Mouse (Mus musculus) limb, embryonic 14.5 days (tissue): Measurements from ENCODE around the gene Fam19a5. TPM values are rescaled to one million over a fixed set of nuclear protein-coding genes. Genes with fewer than 3 reads are reported as not detected.

ENCODE experiments used
- ATAC-seq: fragments of 200-750 bp; cut with Nextera tagmentation; 2 replicates; pipeline ENCODE4 v1.8.0; 2017; ENCODE audit warnings: low read depth, moderate number of reproducible peaks, moderate TSS enrichment; ENCODE audit not compliant: low FRiP score
- DNase-seq: peaks from one replicate; pipeline ENCODE4 v3.0.0-alpha.2; 2015; ENCODE audit warnings: low spot score
- H3K27ac ChIP-seq: fragments of 300-500 bp; sonication (generic); replicated peaks from 2 replicates; pipeline ENCODE4 v1.5.1; 2014; ENCODE audit warnings: low read depth, mild to moderate bottlenecking, low read length, moderate library complexity, mixed read lengths
- H3K27me3 ChIP-seq: fragments of 300-500 bp; sonication (generic); 2 replicates; pipeline ENCODE4 v1.6.1; 2014; ENCODE audit warnings: low read length, mixed read lengths; ENCODE audit not compliant: control insufficient read depth, insufficient read depth
- H3K36me3 ChIP-seq: fragments of 300-500 bp; sonication (generic); 2 replicates; pipeline ENCODE4 v1.6.1; 2014; ENCODE audit warnings: mild to moderate bottlenecking, low read length, moderate library complexity, mixed read lengths; ENCODE audit not compliant: control insufficient read depth, insufficient read depth
- H3K4me1 ChIP-seq: fragments of 300-500 bp; sonication (generic); 2 replicates; pipeline ENCODE4 v1.6.1; 2014; ENCODE audit warnings: antibody characterized with exemption, low read length, mixed read lengths; ENCODE audit not compliant: control insufficient read depth, insufficient read depth
- H3K4me2 ChIP-seq: fragments of 300-500 bp; sonication (generic); replicated peaks from 2 replicates; pipeline ENCODE4 v1.6.1; 2014; ENCODE audit warnings: low read depth, mild to moderate bottlenecking, low read length, moderate library complexity; ENCODE audit not compliant: severe bottlenecking
- H3K4me3 ChIP-seq: fragments of 300-500 bp; sonication (generic); replicated peaks from 2 replicates; pipeline ENCODE4 v1.5.1; 2014; ENCODE audit warnings: low read length
- H3K9ac ChIP-seq: fragments of 300-500 bp; sonication (generic); 2 replicates; pipeline ENCODE4 v1.6.1; 2014; ENCODE audit warnings: mild to moderate bottlenecking, low read depth, low read length, moderate library complexity; ENCODE audit not compliant: severe bottlenecking
- H3K9me3 ChIP-seq: fragments of 300-500 bp; sonication (generic); 2 replicates; pipeline ENCODE4 v1.6.1; 2016; ENCODE audit warnings: low read length; ENCODE audit not compliant: control insufficient read depth
- POLR2A ChIP-seq: fragments of 200-500 bp; IDR thresholded peaks from 2 replicates; pipeline ENCODE4 v1.8.0; 2012; ENCODE audit warnings: inconsistent platforms, mild to moderate bottlenecking, moderate library complexity, borderline replicate concordance; ENCODE audit not compliant: insufficient read depth, insufficient read length; ENCODE audit errors: extremely low read depth
- WGBS: fragments of 180-500 bp; shearing (Covaris S2); extraction: QIAGEN DNeasy Blood & Tissue Kit; methylation state at CpG from one replicate; pipeline ENCODE4 v1.1.7; 2014; 5-methylcytosine and 5-hydroxymethylcytosine counted together
- polyA plus RNA-seq, 2 experiments: library from polyadenylated mRNA; depleted of rRNA in 1 of 2; stranded (reverse) in 1 of 2; unstranded in 1 of 2; fragments of >200 nt; fragmentation: Nextera tagmentation in 1 of 2; extraction: Ambion mirVana in 1 of 2; gene quantifications; 2 replicates each; pipeline versions ENCODE4 v1.2.1 to v1.2.3; 2012 to 2014

Gene Fam19a5
- polyA plus RNA-seq, 2 experiments = 4.8 to 8.4 TPM

GRCm38 (mm10) chr15:87703334-87703733 is 159.2 kb downstream of the Fam19a5 start:
- WGBS = 86% methylated on average over 3 of the region's 3 CpGs
- H3K27me3 ChIP-seq = no peaks in the 10 kb centered on the region
- TF ChIP-seq POLR2A = no peak
- H3K9me3 ChIP-seq = peaks cover 6% of the 10 kb centered on the region
- H3K27ac ChIP-seq = no peak overlapping the region
- no peak overlapping the region for H3K9ac ChIP-seq
- H3K4me2 ChIP-seq = no peak overlapping the region
- DNase-seq = no peak
- ATAC-seq = no peak
- peaks cover 3% of the 10 kb centered on the region; the same call in 1 of the 2 replicates for H3K4me1 ChIP-seq
- H3K36me3 ChIP-seq = no peaks in the 10 kb centered on the region
- H3K4me3 ChIP-seq = no peak overlapping the region

- no peak for TF ChIP-seq POLR2A
- Histone ChIP-seq H3K4me3 (no peak overlapping the region), H3K4me2 (no peak overlapping the region), H3K9me3 (no peaks in the 10 kb centered on the region), H3K27me3 (no peaks in the 10 kb centered on the region), H3K4me1 (peaks cover 6% of the 10 kb centered on the region; the same call in 1 of the 2 replicates), H3K36me3 (no peaks in the 10 kb centered on the region), H3K27ac (no peak overlapping the region), H3K9ac (no peak overlapping the region)
- peak; percentile 18 for DNase-seq
- 22% methylated on average over 4 of the region's 4 CpGs for WGBS
- peak; percentile 44 for ATAC-seq
Observed at GRCm38 (mm10) chr15:87711790-87712189, 167.7 kb downstream of the Fam19a5 start.

- no peak overlapping the region for H3K4me2 ChIP-seq
- DNase-seq (no peak), ATAC-seq (no peak)
- H3K9me3 ChIP-seq = no peaks in the 10 kb centered on the region
- no peak overlapping the region for H3K9ac ChIP-seq
- TF ChIP-seq POLR2A = no peak
- peaks cover 6% of the 10 kb centered on the region; the same call in 1 of the 2 replicates for H3K4me1 ChIP-seq
- no peaks in the 10 kb centered on the region for H3K27me3 ChIP-seq
- H3K27ac ChIP-seq = no peak overlapping the region
- no peak overlapping the region for H3K4me3 ChIP-seq
- H3K36me3 ChIP-seq = no peaks in the 10 kb centered on the region
- WGBS = 53% methylated on average over 8 of the region's 8 CpGs
Observed at GRCm38 (mm10) chr15:87712221-87712620, 168.1 kb downstream of the Fam19a5 start.

- Histone ChIP-seq H3K36me3 (no peaks in the 10 kb centered on the region), H3K9me3 (no peaks in the 10 kb centered on the region), H3K9ac (no peak overlapping the region), H3K4me1 (peaks cover 6% of the 10 kb centered on the region; the same call in 1 of the 2 replicates), H3K27ac (peak overlapping the region; percentile 61; the same call in 1 of the 2 replicates), H3K4me2 (no peak overlapping the region), H3K27me3 (no peaks in the 10 kb centered on the region), H3K4me3 (no peak overlapping the region)
- DNase-seq (peak; percentile 22), ATAC-seq (peak; percentile 60)
- WGBS = 54% methylated on average over 9 of the region's 9 CpGs
- TF ChIP-seq POLR2A = no peak
Observed at GRCm38 (mm10) chr15:87715037-87715676, 171.1 kb downstream of the Fam19a5 start.

- Histone ChIP-seq H3K27me3 (no peaks in the 10 kb centered on the region), H3K4me1 (no peaks in the 10 kb centered on the region), H3K9me3 (no peaks in the 10 kb centered on the region), H3K9ac (no peak overlapping the region), H3K4me2 (no peak overlapping the region), H3K4me3 (no peak overlapping the region), H3K27ac (no peak overlapping the region), H3K36me3 (no peaks in the 10 kb centered on the region)
- TF ChIP-seq POLR2A = no peak
- ATAC-seq = peak; percentile 56; the same call in 1 of the 2 replicates
- WGBS = 53% methylated on average over 5 of the region's 5 CpGs
- DNase-seq = no peak
Observed at GRCm38 (mm10) chr15:87717056-87717455, 173.0 kb downstream of the Fam19a5 start.

- 88% methylated on average over 5 of the region's 5 CpGs for WGBS
- H3K9me3 ChIP-seq = no peaks in the 10 kb centered on the region
- no peaks in the 10 kb centered on the region for H3K36me3 ChIP-seq
- H3K4me3 ChIP-seq = no peak overlapping the region
- no peaks in the 10 kb centered on the region for H3K27me3 ChIP-seq
- no peak overlapping the region for H3K4me2 ChIP-seq
- ATAC-seq (no peak), DNase-seq (peak; percentile 4)
- TF ChIP-seq POLR2A = no peak
- H3K27ac ChIP-seq = no peak overlapping the region
- no peak overlapping the region for H3K9ac ChIP-seq
- H3K4me1 ChIP-seq = no peaks in the 10 kb centered on the region
Observed at GRCm38 (mm10) chr15:87723455-87723986, 179.4 kb downstream of the Fam19a5 start.
